Mouse (Mus musculus) lung, postnatal 0 days (tissue): ENCODE measurements around the gene Plcb1.

Experiments used
- CTCF ChIP-seq: IDR thresholded peaks from 2 replicates; pipeline ENCODE4 v1.5.1; 2016; ENCODE audit warnings: antibody characterized with exemption, mild to moderate bottlenecking
- EP300 ChIP-seq: IDR thresholded peaks from 2 replicates; pipeline ENCODE4 v1.6.1; 2016; ENCODE audit warnings: antibody characterized with exemption, mild to moderate bottlenecking, control low read depth

DNA sequence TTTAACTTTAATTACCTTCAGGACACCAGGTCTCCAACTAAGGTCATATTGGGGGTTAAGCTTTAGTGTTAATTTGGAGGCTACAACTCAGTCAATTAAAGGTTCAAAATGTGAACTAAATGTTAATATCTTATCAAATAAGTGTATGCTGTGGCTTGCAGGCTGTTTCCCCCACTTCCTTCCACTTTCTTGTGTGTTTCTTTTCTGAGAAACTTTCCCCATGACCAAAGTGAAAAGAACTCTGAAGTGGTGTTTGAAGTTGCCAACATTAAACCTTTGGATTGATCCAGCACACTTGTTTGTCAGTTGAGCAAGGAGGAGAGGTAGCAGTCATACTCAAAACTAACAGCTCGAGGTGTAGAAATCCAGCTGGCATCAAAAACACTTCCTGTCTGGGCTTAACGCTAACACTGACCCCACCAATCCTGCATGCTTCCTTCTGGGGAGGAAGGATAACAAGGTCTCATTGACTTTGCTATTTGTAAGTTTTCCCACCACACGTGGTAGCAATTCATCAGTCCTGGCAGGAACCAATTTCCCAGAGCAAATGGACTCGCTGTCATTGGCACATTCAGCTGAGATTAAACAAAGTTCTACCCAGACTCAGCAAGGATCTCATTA lies 249.9 kb downstream of the Plcb1 start:
- TF ChIP-seq CTCF (no peak), EP300 (no peak)
